Mouse (Mus musculus) bone marrow, adult 2 months (tissue): ENCODE data around the gene Axl.

ENCODE experiments used
- CTCF ChIP-seq: fragments of 200-500 bp; IDR thresholded peaks from 2 replicates; pipeline ENCODE4 v1.5.1; 2011; ENCODE audit warnings: low read length, control low read depth; ENCODE audit not compliant: control insufficient read depth, insufficient read depth
- POLR2A ChIP-seq: fragments of 200-500 bp; IDR thresholded peaks from 2 replicates; pipeline ENCODE4 v1.6.1; 2011; ENCODE audit warnings: low read depth, mild to moderate bottlenecking, control low read depth, low read length, borderline replicate concordance; ENCODE audit not compliant: control insufficient read depth

DNA sequence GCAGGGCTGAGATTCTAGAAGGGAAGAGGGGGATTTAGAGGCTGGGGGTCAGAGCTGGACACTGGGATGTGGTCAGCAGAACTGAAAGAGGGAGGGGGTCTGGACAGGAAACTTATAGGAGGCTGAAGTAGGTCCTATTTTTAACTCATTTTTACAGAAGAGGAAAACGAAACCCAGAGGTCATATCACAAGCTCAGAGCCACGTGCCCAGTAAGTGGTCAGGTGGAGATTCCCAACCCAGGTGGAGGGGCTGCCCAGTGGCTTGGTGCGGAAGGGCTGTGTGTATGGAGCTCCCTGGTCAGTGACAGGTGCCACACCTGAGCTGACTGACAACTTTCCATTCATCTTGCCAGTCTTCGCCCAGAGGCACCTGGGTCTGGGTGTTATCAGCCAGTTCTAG is 1.5 kb downstream of the Axl start:
- no peak for TF ChIP-seq CTCF
- no peak for TF ChIP-seq POLR2A
